14 mouse cellular contexts compared by ENCODE assay signal in genomic region chr16:27296508-27296907, GRCm38 (mm10). TPM values are rescaled to one million over a fixed set of nuclear protein-coding genes. Genes with fewer than 3 reads are reported as not detected.
"Had no signal": no experiment of that assay in that cellular context is flagged by ENCODE, and none has a peak within 500 bp of the region (broad histone marks: within the 10 kb centered on the region; RNA-seq: fewer than 3 reads in every experiment).

No protein-coding gene starts in this region.

- ATAC-seq: liver, postnatal 0 days; lung, postnatal 0 days; midbrain, embryonic 13.5 days; midbrain, embryonic 15.5 days had no signal

- DNase-seq: liver, embryonic 13.5 days; liver, postnatal 0 days; lung, adult 2 months; lung, postnatal 14 days; retina, postnatal 1 day; right cerebral cortex, adult 18-20 months; right cerebral cortex, postnatal 14 days; thymus, adult 2 months; thymus, postnatal 25 days; thymus, postnatal 4 days had no signal

RNA-seq across cellular contexts. Expression of gene Ostn, which starts 10.8 kb away (rescaled TPM):
- total RNA-seq: midbrain, postnatal 0 days had no signal
